Mouse (Mus musculus): ENCODE results near the gene Bst1.

GRCm38 (mm10) chr5:43821538-43821937, 2.9 kb downstream of the Bst1 start, which contains the start of gene Fbxl5:
- TF ChIP-seq GATA1 (IDR thresholded peaks at IDR 0.05; ENCODE audit: borderline replicate concordance, low read length) (no peak), FLI1 (IDR thresholded peaks at IDR 0.05; ENCODE audit: low read length) (no peak)
